10 mouse cellular contexts compared by ENCODE assay signal in genomic region chr2:122069922-122070321, GRCm38 (mm10). TPM values are rescaled to one million over a fixed set of nuclear protein-coding genes. Genes with fewer than 3 reads are reported as not detected.
DNase-seq lines count a peak whose midpoint lies in the region; ATAC-seq and TF ChIP-seq lines count a peak whose summit lies in the region.
"Had no signal": no experiment of that assay in that cellular context is flagged by ENCODE, and none has a peak within 500 bp of the region (broad histone marks: within the 10 kb centered on the region; RNA-seq: fewer than 3 reads in every experiment).

No protein-coding gene starts in this region.

- no peaks in the 10 kb centered on the region for H3K79me2 ChIP-seq in liver, adult 2 months (ENCODE audit: control insufficient read depth, insufficient read depth, low read length)

- TF ChIP-seq CTCF in liver, adult 2 months (IDR thresholded peaks at IDR 0.05; ENCODE audit: low read depth, low read length) = peak; percentile 69
- 0 out of 2 replicates have a peak, but pooled peaks have one; percentile 8 for TF ChIP-seq CTCF in embryonic fibroblast, embryonic 13.5 days (IDR thresholded peaks at IDR 0.05; ENCODE audit: borderline replicate concordance, insufficient read depth, low read length)
- TF ChIP-seq CTCF in liver, embryonic 14.5 days (IDR thresholded peaks at IDR 0.05; ENCODE audit: low read depth) = peak; percentile 85
- peak; percentile 61; the same call in 1 of the 2 replicates for TF ChIP-seq CTCF in spleen, adult 2 months (IDR thresholded peaks at IDR 0.05; ENCODE audit: extremely low read depth, insufficient read depth, insufficient read length, insufficient replicate concordance)

- peak; percentile 23 for DNase-seq in cerebellum, adult 11 months
- no peak for DNase-seq in liver, adult 2 months (ENCODE audit: extremely low read depth, low read depth, low spot score)
- DNase-seq in adrenal gland, adult 2 months = peak; percentile 54
- DNase-seq in liver, embryonic 14.5 days (ENCODE audit: low read depth in 3 of 3, low spot score in 3 of 3) = peak; percentile 35 to 41 (median 40)
- peak; percentile 38 to 56 for DNase-seq in spleen, adult 2 months (ENCODE audit: low read depth in 1 of 2, low spot score in 2 of 2)

- H3K36me3 ChIP-seq in liver, adult 2 months (ENCODE audit: control insufficient read depth, insufficient read depth, low read length) = peaks cover 27% of the 10 kb centered on the region
- H3K36me3 ChIP-seq in liver, embryonic 12.5 days = peaks cover 49% of the 10 kb centered on the region
- peaks cover 4% of the 10 kb centered on the region for H3K36me3 ChIP-seq in liver, embryonic 14.5 days (replicated peaks; ENCODE audit: control insufficient read depth, insufficient read depth, low read depth)
- peaks cover 15% of the 10 kb centered on the region for H3K36me3 ChIP-seq in spleen, adult 2 months (ENCODE audit: control insufficient read depth, insufficient read depth, low read length)

- TF ChIP-seq EP300 in liver, embryonic 14.5 days (IDR thresholded peaks at IDR 0.05; ENCODE audit: low read depth) = no peak

- H3K27ac ChIP-seq in liver, adult 2 months (replicated peaks; ENCODE audit: insufficient read depth, low read depth, low read length) = no peak overlapping the region
- no peak overlapping the region for H3K27ac ChIP-seq in liver, embryonic 12.5 days
- no peak overlapping the region for H3K27ac ChIP-seq in embryonic fibroblast, embryonic 13.5 days (ENCODE audit: insufficient read depth, low read length)
- H3K27ac ChIP-seq in liver, embryonic 14.5 days = no peak overlapping the region
- H3K27ac ChIP-seq in spleen, adult 2 months (ENCODE audit: insufficient read depth, low read length) = no peak overlapping the region
- H3K27ac ChIP-seq: hindbrain, embryonic 15.5 days; neural tube, embryonic 13.5 days had no signal

- no peaks in the 10 kb centered on the region for H3K9me3 ChIP-seq in liver, embryonic 12.5 days (replicated peaks)
- no peaks in the 10 kb centered on the region for H3K9me3 ChIP-seq in liver, embryonic 14.5 days (ENCODE audit: control insufficient read depth, low read length)
- H3K9me3 ChIP-seq: hindbrain, embryonic 15.5 days; neural tube, embryonic 13.5 days had no signal

- no peak for TF ChIP-seq POLR2A in liver, adult 2 months (IDR thresholded peaks at IDR 0.05; ENCODE audit: extremely low read depth, insufficient read depth, low read length)
- no peak for TF ChIP-seq POLR2A in embryonic fibroblast, embryonic 13.5 days (IDR thresholded peaks at IDR 0.05; ENCODE audit: low read depth, low read length)
- TF ChIP-seq POLR2A in spleen, adult 2 months (IDR thresholded peaks at IDR 0.05; ENCODE audit: low read depth, low read length) = no peak

- no peaks in the 10 kb centered on the region for H3K4me1 ChIP-seq in liver, adult 2 months (ENCODE audit: control insufficient read depth, insufficient read depth, low read length)
- H3K4me1 ChIP-seq in liver, embryonic 12.5 days = no peaks in the 10 kb centered on the region
- no peaks in the 10 kb centered on the region for H3K4me1 ChIP-seq in embryonic fibroblast, embryonic 13.5 days (ENCODE audit: control insufficient read depth, insufficient read depth, low read length)
- no peaks in the 10 kb centered on the region for H3K4me1 ChIP-seq in liver, embryonic 14.5 days (replicated peaks; ENCODE audit: control insufficient read depth in 2 of 2, insufficient read depth in 2 of 2, low read length in 1 of 2)
- H3K4me1 ChIP-seq in spleen, adult 2 months (ENCODE audit: control insufficient read depth, insufficient read depth, insufficient read length) = no peaks in the 10 kb centered on the region
- H3K4me1 ChIP-seq: hindbrain, embryonic 15.5 days; neural tube, embryonic 13.5 days had no signal

- no peak overlapping the region for H3K4me3 ChIP-seq in liver, adult 2 months (ENCODE audit: insufficient read depth, low read depth, low read length)
- no peak overlapping the region for H3K4me3 ChIP-seq in liver, embryonic 12.5 days
- no peak overlapping the region for H3K4me3 ChIP-seq in embryonic fibroblast, embryonic 13.5 days (ENCODE audit: insufficient read depth, low read length)
- no peak overlapping the region for H3K4me3 ChIP-seq in liver, embryonic 14.5 days (ENCODE audit: insufficient read depth in 1 of 2, low read depth in 2 of 2, low read length in 2 of 2)
- H3K4me3 ChIP-seq in spleen, adult 2 months (ENCODE audit: extremely low read depth, insufficient read depth, insufficient read length) = no peak overlapping the region
- H3K4me3 ChIP-seq: hindbrain, embryonic 15.5 days; neural tube, embryonic 13.5 days had no signal

- no peaks in the 10 kb centered on the region for H3K27me3 ChIP-seq in liver, adult 2 months (ENCODE audit: control insufficient read depth, insufficient read depth, low read length)
- H3K27me3 ChIP-seq in liver, embryonic 12.5 days (replicated peaks) = no peaks in the 10 kb centered on the region
- no peaks in the 10 kb centered on the region for H3K27me3 ChIP-seq in liver, embryonic 14.5 days (ENCODE audit: control insufficient read depth, insufficient read depth, low read length)
- no peaks in the 10 kb centered on the region for H3K27me3 ChIP-seq in spleen, adult 2 months (ENCODE audit: control insufficient read depth, insufficient read depth, low read length)
- H3K27me3 ChIP-seq: hindbrain, embryonic 15.5 days; neural tube, embryonic 13.5 days had no signal

- no peak for ATAC-seq in cerebellum, adult (ENCODE audit: insufficient number of reproducible peaks, low FRiP score, low TSS enrichment)
- no peak for ATAC-seq in liver, embryonic 12.5 days
- no peak for ATAC-seq in liver, embryonic 14.5 days (ENCODE audit: insufficient read depth)

- WGBS in liver, adult 2 months = 35% methylated on average over 5 of the region's 5 CpGs
- WGBS in liver, embryonic 12.5 days (ENCODE audit: insufficient replicate concordance) = 29% methylated on average over 5 of the region's 5 CpGs
- 20% methylated on average over 5 of the region's 5 CpGs for WGBS in liver, embryonic 14.5 days (ENCODE audit: insufficient replicate concordance)
- WGBS in spleen, adult 2 months = 29% methylated on average over 5 of the region's 5 CpGs

- H3K4me2 ChIP-seq in liver, embryonic 12.5 days = no peak overlapping the region
- H3K4me2 ChIP-seq in liver, embryonic 14.5 days (ENCODE audit: low read depth) = no peak overlapping the region
- H3K4me2 ChIP-seq: hindbrain, embryonic 15.5 days; neural tube, embryonic 13.5 days had no signal

- H3K9ac ChIP-seq in liver, adult 2 months (ENCODE audit: low read depth, low read length) = no peak overlapping the region
- no peak overlapping the region for H3K9ac ChIP-seq in liver, embryonic 12.5 days
- H3K9ac ChIP-seq in liver, embryonic 14.5 days (replicated peaks) = no peak overlapping the region
- H3K9ac ChIP-seq: hindbrain, embryonic 15.5 days; neural tube, embryonic 13.5 days had no signal

RNA-seq across cellular contexts. Expression of gene Eif3j1, which starts 41.6 kb away (rescaled TPM):
- total RNA-seq in liver, adult 2 months (2014; rRNA removed) = 18.7 and 20.0 TPM in 2 replicates
- 3.8 and 4.8 TPM in 2 replicates for polyA plus RNA-seq in liver, adult 2 months (2012; rRNA removed)
- polyA plus RNA-seq in liver, embryonic 12.5 days (2016; fragmentation: Nextera tagmentation; extraction: Ambion mirVana) = 16.4 and 17.0 TPM in 2 replicates
- total RNA-seq in adrenal gland, adult 2 months (2021) = 10 to 100 TPM; 15.7 to 21.1 TPM
- 6.0 and 7.8 TPM in 2 replicates for polyA plus RNA-seq in adrenal gland, adult 2 months (2012; rRNA removed)
- polyA plus RNA-seq in embryonic fibroblast, embryonic 13.5 days (2011; ENCODE audit: insufficient read length, low read depth, missing spikeins) = 10.0 and 12.2 TPM in 2 replicates
- polyA plus RNA-seq in liver, embryonic 14.5 days (2012; rRNA removed) = 9.3 and 13.7 TPM in 2 replicates
- 7.2 and 8.7 TPM in 2 replicates for polyA plus RNA-seq in liver, embryonic 14.5 days (2014; fragmentation: Nextera tagmentation; extraction: Ambion mirVana)
- 3.2 and 4.7 TPM in 2 replicates for polyA plus RNA-seq in spleen, adult 2 months (2012; rRNA removed)

RNA-seq across cellular contexts. Expression of gene Spg11, which starts 48.3 kb away (rescaled TPM):
- 9.3 and 10.5 TPM in 2 replicates for total RNA-seq in liver, adult 2 months (2014; rRNA removed)
- 4.0 and 4.3 TPM in 2 replicates for polyA plus RNA-seq in liver, adult 2 months (2012; rRNA removed)
- 5.8 and 6.2 TPM in 2 replicates for polyA plus RNA-seq in liver, embryonic 12.5 days (2016; fragmentation: Nextera tagmentation; extraction: Ambion mirVana)
- 10 to 100 TPM; 17.1 to 17.6 TPM for total RNA-seq in adrenal gland, adult 2 months (2021)
- 5.4 and 6.2 TPM in 2 replicates for polyA plus RNA-seq in adrenal gland, adult 2 months (2012; rRNA removed)
- 21.0 and 21.7 TPM in 2 replicates for polyA plus RNA-seq in embryonic fibroblast, embryonic 13.5 days (2011; ENCODE audit: insufficient read length, low read depth, missing spikeins)
- polyA plus RNA-seq in liver, embryonic 14.5 days (2012; rRNA removed) = 2.4 and 2.5 TPM in 2 replicates
- 3.4 and 3.9 TPM in 2 replicates for polyA plus RNA-seq in liver, embryonic 14.5 days (2014; fragmentation: Nextera tagmentation; extraction: Ambion mirVana)
- polyA plus RNA-seq in spleen, adult 2 months (2012; rRNA removed) = 7.1 and 8.5 TPM in 2 replicates

Comparison
In these comparisons a context has a peak if more than half of its experiments do, and no peak if none do; other contexts are left out.
1. CTCF ChIP-seq: peak in every context shown above with its lines; median percentile 85 in liver, embryonic 14.5 days; 69 in liver, adult 2 months; 61 in spleen, adult 2 months; 8 in embryonic fibroblast, embryonic 13.5 days.